Mouse (Mus musculus) cerebellum, postnatal 14 days (tissue): ENCODE measurements around the gene Stx19.

Experiments used
- DNase-seq, 2 experiments: peaks; one replicate each; pipeline ENCODE4 v3.0.0; 2021; ENCODE audit warnings: mixed read lengths in 2 of 2

Gene Stx19

GRCm38 (mm10) chr16:62814491-62814890, at the start of gene Stx19:
Stx19 (plus strand) TSS chr16:62814676.
- DNase-seq, result no peak

DNA sequence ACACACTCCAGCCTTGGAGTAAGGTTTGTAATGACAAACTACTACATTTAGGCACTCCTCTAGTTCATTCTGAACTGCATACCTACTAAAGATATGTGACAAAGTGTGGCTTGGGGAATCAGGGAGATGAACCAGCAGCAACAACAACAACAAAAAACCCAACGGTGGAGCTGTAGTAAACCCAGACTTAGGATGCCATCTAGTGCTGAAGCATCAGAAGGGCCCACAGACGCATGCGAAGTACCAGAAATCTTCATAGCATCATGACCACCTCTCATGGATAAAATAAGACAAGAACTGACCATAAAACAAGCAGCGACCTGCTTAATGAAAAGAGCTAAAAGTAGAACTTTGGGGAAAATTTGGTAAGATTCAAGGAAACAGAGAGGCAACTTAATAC, 41.0 kb upstream of the Stx19 start:
- peak; percentile 9 to 11 for DNase-seq

- DNase-seq, result no peak
Observed at GRCm38 (mm10) chr16:62776034-62776433, 38.4 kb upstream of the Stx19 start.

DNA sequence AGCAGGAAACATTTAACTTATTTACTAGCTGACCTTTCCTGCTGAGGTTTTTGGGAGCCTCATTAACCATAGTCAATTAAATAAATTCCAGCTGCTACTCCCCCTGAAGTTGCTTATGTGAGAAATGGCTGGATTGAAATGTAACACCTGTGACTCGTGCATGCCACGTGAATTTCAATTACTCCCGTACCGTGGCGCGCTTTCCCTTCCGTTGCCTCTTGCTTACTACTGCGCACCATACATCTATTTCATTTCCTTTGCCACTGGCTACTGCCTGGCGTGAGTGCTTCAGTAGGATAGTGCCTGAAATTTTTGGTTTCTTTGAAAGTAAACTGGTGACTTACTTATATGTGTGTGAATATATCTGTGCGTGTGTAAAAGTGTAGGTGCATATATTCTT, 36.2 kb upstream of the Stx19 start:
- no peak for DNase-seq

DNA sequence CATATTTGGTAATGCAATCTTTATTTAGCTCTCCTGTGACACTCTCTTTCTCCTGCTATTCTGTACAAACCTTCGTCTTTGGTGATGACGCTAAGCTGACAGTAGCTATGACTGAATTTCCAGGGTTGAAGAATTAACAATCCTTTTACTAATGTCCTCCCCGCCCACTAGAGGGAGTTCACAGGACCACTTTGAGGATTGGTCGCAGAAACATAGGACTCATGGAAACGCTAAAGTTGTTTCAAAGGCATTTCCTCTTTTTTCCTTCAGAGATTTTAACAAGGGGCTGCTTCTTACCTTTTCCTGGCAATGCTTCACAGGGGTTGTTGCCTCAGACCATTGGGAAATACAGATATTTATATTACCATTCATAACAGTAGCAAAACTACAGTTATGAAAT, 32.2 kb upstream of the Stx19 start:
- DNase-seq, result no peak

DNA sequence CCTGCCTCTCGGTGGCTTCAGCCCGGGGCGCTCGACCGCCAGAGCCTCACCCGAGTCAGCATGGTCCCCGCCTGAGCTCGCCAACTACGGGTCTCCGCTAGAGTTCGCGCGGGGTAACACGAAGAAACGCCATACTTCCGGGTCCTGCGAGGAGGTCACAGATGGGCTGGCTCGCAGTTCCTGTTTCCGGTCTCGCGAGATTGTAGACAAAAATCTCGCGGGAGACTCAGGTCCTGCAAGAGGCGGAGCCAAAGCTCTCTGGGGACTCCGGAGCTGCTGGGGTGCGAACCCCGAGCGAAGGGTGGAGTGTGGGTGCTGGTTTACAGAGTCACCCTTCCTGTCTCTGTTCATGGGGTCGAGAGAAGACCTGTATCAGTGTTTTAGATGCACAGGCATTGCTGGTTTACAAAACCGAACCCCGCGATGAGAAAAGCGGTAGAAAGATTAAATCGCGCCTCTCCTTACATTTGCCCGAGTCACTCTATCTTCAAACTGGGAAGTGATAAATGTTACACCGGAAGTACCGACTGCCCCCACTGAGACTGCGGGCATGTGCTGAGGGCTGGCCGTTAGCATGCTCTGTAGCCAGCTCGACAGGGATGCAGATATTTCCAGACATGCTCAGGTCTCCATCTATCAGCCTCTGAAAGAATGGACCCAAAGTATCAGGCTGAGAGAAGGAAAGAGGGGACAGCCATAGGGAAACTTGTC, 27.7 kb upstream of the Stx19 start, which contains the start of gene Nsun3:
Gene Nsun3 (minus strand): TSS at position 198 of the 711 bp plus-strand sequence.
- peak; percentile 93 for DNase-seq

DNA sequence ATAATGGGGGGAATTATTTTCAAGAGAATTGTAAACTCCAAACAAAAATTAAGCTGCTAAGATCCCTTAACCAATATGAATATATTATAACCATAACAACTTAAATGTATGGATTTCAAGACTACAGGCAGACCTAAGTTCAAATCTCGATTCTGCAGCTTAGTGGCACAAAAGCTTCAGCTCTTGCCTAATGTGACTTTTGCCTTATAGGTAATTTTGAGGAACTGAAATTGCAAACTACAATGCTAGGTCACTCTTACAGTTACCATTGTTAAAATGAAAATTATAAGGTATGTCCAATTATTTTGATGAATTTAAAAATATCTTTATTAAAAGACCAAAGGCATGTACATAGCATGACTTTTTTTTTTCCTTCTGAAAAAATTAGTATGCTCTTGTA, 17.9 kb upstream of the Stx19 start:
- DNase-seq, result no peak

DNA sequence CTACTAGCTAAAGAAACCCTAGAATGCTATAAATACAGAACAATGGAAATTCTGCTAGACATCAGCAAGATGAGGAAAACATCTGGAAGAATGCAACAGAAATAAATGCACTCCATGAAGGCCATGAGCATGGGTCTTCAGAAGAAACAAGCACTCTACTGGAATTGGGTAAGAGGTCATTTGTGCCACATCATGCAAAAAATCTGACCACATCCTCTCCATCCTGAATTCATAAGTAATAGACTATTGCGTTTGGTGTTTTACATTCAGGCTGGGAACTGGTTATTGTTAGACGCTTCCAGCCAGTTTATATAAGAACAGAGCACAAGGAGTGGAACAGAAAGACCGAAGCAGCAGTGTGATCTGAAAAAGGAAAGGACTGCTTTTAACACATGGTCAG, 15.7 kb upstream of the Stx19 start:
- no peak for DNase-seq

DNA sequence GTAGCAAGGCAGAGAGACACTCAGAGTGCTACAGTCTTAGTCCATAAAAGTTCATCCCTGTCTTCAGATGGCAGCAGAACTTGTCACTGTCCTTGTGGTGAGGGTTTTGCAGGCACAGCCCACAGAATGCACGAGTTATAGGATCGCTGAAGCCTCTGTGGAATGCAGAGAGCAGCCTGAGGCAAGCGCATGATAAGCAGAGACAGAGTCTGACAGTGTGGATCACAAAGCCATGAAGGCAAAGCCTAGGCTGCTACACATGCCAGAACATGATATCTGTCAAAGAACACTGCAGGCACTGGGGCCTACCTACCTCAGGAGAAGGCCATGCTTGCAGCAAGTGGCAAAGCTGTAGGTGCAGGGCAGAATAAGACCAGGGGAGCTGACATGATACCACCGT, 15.1 kb upstream of the Stx19 start:
- DNase-seq, result no peak

DNA sequence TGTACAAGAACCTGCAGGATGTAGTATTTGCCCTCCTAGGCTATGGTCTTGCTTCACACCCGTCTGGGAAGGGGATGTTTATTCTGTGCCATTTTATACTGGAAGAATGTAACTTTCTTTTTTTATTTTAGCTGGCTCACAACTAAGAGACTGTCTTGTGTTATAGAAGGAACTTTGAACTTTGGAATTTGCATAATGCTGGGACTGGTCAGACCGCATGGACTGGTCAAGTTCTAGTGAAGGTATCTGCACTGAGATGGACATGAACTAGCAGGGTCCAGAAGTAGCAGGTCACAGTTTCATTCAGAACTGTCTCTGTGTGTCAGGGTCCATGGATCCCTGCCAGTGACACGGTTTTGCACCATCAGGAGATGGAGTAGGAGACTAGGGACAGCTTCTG, 14.6 kb upstream of the Stx19 start:
- DNase-seq, result no peak

DNA sequence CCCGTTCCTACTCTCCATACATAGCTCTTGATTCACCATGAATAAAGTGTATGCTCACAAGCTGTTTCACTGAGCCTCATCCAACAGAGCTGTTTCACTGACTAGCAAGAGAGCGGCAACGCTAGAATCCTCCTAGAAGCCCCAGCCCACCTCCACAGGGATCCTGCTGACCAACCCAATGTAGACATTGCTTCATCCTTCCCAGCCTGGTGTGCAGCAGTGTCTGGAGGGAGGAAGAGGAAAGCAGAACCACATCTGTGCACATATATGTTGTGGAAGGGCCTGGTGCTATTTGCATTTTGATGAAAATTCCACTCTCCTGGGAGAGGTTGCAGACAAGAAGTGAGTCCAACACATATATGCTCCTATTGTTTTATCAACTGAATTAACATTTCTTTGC, 9.9 kb upstream of the Stx19 start:
- DNase-seq, result no peak

- no peak for DNase-seq
Observed at GRCm38 (mm10) chr16:62807249-62807979, 7.1 kb upstream of the Stx19 start.

GRCm38 (mm10) chr16:62810855-62811254, 3.6 kb upstream of the Stx19 start:
- DNase-seq, result no peak

GRCm38 (mm10) chr16:62813790-62814189, 686 bp upstream of the Stx19 start:
- no peak for DNase-seq

DNA sequence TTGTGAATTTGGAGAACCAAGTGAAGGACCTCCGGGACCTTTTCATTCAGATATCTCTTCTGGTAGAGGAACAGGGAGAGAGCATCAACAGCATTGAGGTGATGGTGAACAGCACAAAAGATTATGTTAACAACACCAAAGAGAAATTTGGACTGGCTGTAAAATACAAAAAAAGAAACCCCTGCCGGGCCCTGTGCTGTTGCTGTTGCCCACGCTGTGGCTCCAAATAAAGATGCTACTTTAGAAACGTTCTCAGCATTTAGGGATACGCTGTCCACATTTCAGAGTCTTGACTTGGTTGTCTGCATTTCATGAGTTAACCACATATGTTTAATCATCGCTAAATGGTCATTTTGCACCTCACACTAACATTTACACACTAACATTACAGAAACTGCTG, 8.0 kb downstream of the Stx19 start:
- DNase-seq, result no peak

GRCm38 (mm10) chr16:62826156-62827001, 11.9 kb downstream of the Stx19 start:
- DNase-seq, result peak; percentile 35 to 44

GRCm38 (mm10) chr16:62832027-62832426, 17.6 kb downstream of the Stx19 start:
- DNase-seq, result no peak

DNA sequence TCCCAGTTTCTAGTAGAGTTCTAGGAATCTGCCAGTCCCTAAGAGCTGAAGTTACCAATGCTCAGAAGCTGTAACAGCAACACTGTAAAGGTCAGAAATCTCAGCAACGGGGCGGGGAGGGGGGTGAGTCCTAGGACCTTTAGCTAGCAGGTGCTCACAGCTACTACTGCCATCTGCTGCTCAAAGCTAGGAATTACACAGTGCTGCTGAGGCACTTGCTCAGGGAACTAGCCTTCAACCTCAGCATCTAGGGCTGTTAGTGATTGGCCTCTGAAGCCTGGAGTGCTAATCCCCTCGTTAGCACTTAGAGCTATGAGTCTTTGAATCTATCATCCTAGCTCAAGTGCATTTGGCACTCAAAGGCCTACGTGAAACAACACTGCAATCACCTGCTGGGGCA, 18.0 kb downstream of the Stx19 start:
- peak; percentile 49 to 61 for DNase-seq

- DNase-seq, result no peak
Observed at GRCm38 (mm10) chr16:62834016-62834735, 19.7 kb downstream of the Stx19 start.

DNA sequence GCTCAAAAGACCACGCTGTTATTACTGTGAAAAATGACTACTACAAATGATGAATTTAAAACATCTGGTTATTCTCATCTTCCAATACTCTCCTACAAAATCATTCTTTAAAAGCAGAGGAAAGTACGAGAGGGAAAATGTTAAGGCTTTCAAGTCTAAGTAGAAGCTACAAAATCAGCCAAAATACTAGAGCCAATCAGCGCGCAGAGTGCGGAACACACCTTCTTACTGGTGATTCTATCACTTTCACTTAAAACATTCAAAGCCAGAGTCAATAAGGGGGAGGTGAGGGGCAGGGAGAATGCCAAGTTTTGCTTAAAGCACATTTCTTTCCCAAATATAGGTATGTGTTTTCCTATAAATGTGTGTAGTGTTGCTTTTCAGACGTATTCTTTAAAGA, 30.9 kb downstream of the Stx19 start:
- no peak for DNase-seq

- DNase-seq, result peak; percentile 92
Observed at GRCm38 (mm10) chr16:62846498-62847312, 32.2 kb downstream of the Stx19 start, which contains the start of gene Arl13b. Arl13b (minus strand) TSS chr16:62847040.
